Mouse (Mus musculus) ES-E14 (cell line): Measurements from ENCODE around the gene Mapkapk2.

Source experiments
- CHD2 ChIP-seq: IDR thresholded peaks from 2 replicates; pipeline ENCODE4 v1.6.1; 2014; ENCODE audit warnings: mild to moderate bottlenecking, low read depth, low read length, inconsistent platforms
- HCFC1 ChIP-seq: IDR thresholded peaks from 2 replicates; pipeline ENCODE4 v1.6.1; 2012; ENCODE audit warnings: low read length, inconsistent platforms, borderline replicate concordance; ENCODE audit not compliant: insufficient read depth
- MAFK ChIP-seq: IDR thresholded peaks from 2 replicates; pipeline ENCODE4 v1.6.1; 2014; ENCODE audit warnings: mild to moderate bottlenecking, low read depth, low read length, inconsistent platforms; ENCODE audit not compliant: insufficient read depth
- ZC3H11A ChIP-seq: IDR thresholded peaks from 2 replicates; pipeline ENCODE4 v1.6.1; 2012; ENCODE audit warnings: low read depth, mild to moderate bottlenecking, inconsistent platforms, low read length, borderline replicate concordance
- ZNF384 ChIP-seq: IDR thresholded peaks from 2 replicates; pipeline ENCODE4 v1.6.1; 2012; ENCODE audit warnings: low read depth, low read length, inconsistent platforms

DNA sequence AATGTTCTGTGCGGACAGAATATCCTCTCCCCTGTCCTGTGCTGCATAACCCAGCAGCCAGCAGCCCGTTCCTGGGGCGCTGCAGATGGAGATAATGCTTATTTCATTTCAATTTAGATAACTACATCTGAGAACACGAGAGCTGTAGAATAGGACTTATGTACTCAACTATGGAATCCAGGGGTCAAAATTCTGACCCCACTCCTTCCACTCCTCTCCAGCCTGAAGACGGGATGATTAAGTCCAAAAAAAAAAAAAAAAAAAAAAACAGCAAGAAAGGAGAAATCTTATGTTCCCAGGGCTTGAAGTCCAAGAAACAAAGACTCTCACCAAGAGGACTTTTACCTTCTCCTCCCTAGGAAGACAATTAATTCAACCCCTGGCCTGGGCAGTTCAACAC is 14.5 kb downstream of the Mapkapk2 start:
- TF ChIP-seq HCFC1 (no peak), CHD2 (no peak), ZC3H11A (no peak), MAFK (no peak), ZNF384 (no peak)
